16 mouse cellular contexts compared by ENCODE assay signal in the genomic region with DNA sequence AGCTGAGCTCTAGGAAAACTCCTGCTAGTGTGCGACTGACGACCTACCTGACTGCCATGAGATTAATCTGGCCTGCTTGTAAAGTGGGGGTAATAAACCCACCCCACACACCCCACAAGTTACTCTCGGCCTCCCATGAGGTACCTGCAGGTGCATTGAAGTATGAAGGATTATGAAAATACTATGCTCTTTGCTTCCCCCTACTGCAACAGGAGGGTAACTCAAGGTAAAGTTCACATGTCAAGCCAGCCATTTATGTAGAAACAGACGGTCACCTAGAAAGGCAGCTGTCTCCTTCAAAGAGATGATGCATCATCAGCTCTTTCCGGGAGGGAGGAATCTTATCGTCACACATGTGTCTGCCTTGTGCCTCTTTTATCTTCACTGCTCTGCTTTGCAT. TPM values are rescaled to one million over a fixed set of nuclear protein-coding genes. Genes with fewer than 3 reads are reported as not detected.
A peak's percentile ranks its signal among the peaks of the same experiment; 100 is the strongest.
DNase-seq lines count a peak whose midpoint lies in the region; ATAC-seq and TF ChIP-seq lines count a peak whose summit lies in the region.
"Had no signal": no experiment of that assay in that cellular context is flagged by ENCODE, and none has a peak within 500 bp of the region (broad histone marks: within the 10 kb centered on the region; RNA-seq: fewer than 3 reads in every experiment).

No protein-coding gene starts in this region.

- peaks cover 12% of the 10 kb centered on the region; the same call in 1 of the 2 replicates for H3K4me1 ChIP-seq in hindbrain, postnatal 0 days (ENCODE audit: insufficient read depth, low read length)
- H3K4me1 ChIP-seq in hindbrain, embryonic 16.5 days (ENCODE audit: control insufficient read depth, insufficient read depth, low read depth, low read length) = peaks cover 11% of the 10 kb centered on the region
- 0 out of 2 replicates have a peak, but pooled peaks cover 3% of the 10 kb centered on the region for H3K4me1 ChIP-seq in midbrain, embryonic 14.5 days (ENCODE audit: control insufficient read depth, insufficient read depth, low read length)
- peaks cover 32% of the 10 kb centered on the region for H3K4me1 ChIP-seq in midbrain, embryonic 13.5 days (replicated peaks)
- no peaks in the 10 kb centered on the region; the same call in none of the 2 replicates for H3K4me1 ChIP-seq in heart, embryonic 11.5 days (ENCODE audit: control insufficient read depth, insufficient read depth, low read length)
- H3K4me1 ChIP-seq: megakaryocyte, embryonic 14.5 days had no signal

- DNase-seq in hindbrain, postnatal 0 days (ENCODE audit: low spot score) = peak; percentile 48
- DNase-seq in midbrain, embryonic 14.5 days = peak; percentile 50
- DNase-seq in adrenal gland, postnatal 36 days = no peak
- DNase-seq: lung, adult 2 months had no signal

- H3K9me3 ChIP-seq in hindbrain, postnatal 0 days (ENCODE audit: low read length) = no peaks in the 10 kb centered on the region
- H3K9me3 ChIP-seq in hindbrain, embryonic 16.5 days (ENCODE audit: control insufficient read depth, low read length) = no peaks in the 10 kb centered on the region
- H3K9me3 ChIP-seq in midbrain, embryonic 14.5 days (ENCODE audit: control insufficient read depth, low read length) = no peaks in the 10 kb centered on the region
- no peaks in the 10 kb centered on the region for H3K9me3 ChIP-seq in midbrain, embryonic 13.5 days
- H3K9me3 ChIP-seq in heart, embryonic 11.5 days (replicated peaks; ENCODE audit: control insufficient read depth, low read length) = no peaks in the 10 kb centered on the region
- H3K9me3 ChIP-seq: embryonic facial prominence, embryonic 15.5 days; forebrain, embryonic 12.5 days; limb, embryonic 13.5 days; megakaryocyte, embryonic 14.5 days had no signal

- H3K36me3 ChIP-seq in hindbrain, postnatal 0 days (ENCODE audit: insufficient read depth, low read length) = peaks cover 6% of the 10 kb centered on the region; the same call in 1 of the 2 replicates
- peaks cover 2% of the 10 kb centered on the region; the same call in 1 of the 2 replicates for H3K36me3 ChIP-seq in hindbrain, embryonic 16.5 days (ENCODE audit: control insufficient read depth, insufficient read depth, low read length)
- no peaks in the 10 kb centered on the region for H3K36me3 ChIP-seq in midbrain, embryonic 14.5 days (ENCODE audit: control insufficient read depth, insufficient read depth, low read length)
- H3K36me3 ChIP-seq in midbrain, embryonic 13.5 days = peaks cover 4% of the 10 kb centered on the region
- no peaks in the 10 kb centered on the region for H3K36me3 ChIP-seq in heart, embryonic 11.5 days (ENCODE audit: control insufficient read depth, insufficient read depth, low read length)
- H3K36me3 ChIP-seq: embryonic facial prominence, embryonic 15.5 days; forebrain, embryonic 12.5 days; limb, embryonic 13.5 days had no signal

- no peak overlapping the region for H3K4me2 ChIP-seq in hindbrain, postnatal 0 days (ENCODE audit: low read depth, low read length)
- no peak overlapping the region for H3K4me2 ChIP-seq in hindbrain, embryonic 16.5 days (ENCODE audit: low read length)
- no peak overlapping the region for H3K4me2 ChIP-seq in midbrain, embryonic 14.5 days (ENCODE audit: low read length)
- no peak overlapping the region for H3K4me2 ChIP-seq in midbrain, embryonic 13.5 days (replicated peaks)
- H3K4me2 ChIP-seq in heart, embryonic 11.5 days = no peak overlapping the region
- H3K4me2 ChIP-seq: embryonic facial prominence, embryonic 15.5 days; forebrain, embryonic 12.5 days; hindbrain, embryonic 14.5 days; limb, embryonic 13.5 days had no signal

- no peaks in the 10 kb centered on the region for H3K27me3 ChIP-seq in hindbrain, postnatal 0 days (ENCODE audit: insufficient read depth, low read length)
- H3K27me3 ChIP-seq in hindbrain, embryonic 16.5 days (replicated peaks; ENCODE audit: control insufficient read depth, insufficient read depth, low read length) = no peaks in the 10 kb centered on the region
- no peaks in the 10 kb centered on the region for H3K27me3 ChIP-seq in midbrain, embryonic 14.5 days (ENCODE audit: control insufficient read depth, insufficient read depth, low read length)
- no peaks in the 10 kb centered on the region for H3K27me3 ChIP-seq in midbrain, embryonic 13.5 days
- no peaks in the 10 kb centered on the region for H3K27me3 ChIP-seq in heart, embryonic 11.5 days (ENCODE audit: control insufficient read depth, insufficient read depth, low read length)
- H3K27me3 ChIP-seq: embryonic facial prominence, embryonic 15.5 days; forebrain, embryonic 12.5 days; limb, embryonic 13.5 days; megakaryocyte, embryonic 14.5 days had no signal

- ATAC-seq in hindbrain, postnatal 0 days = no peak
- ATAC-seq in hindbrain, embryonic 16.5 days = no peak
- no peak for ATAC-seq in midbrain, embryonic 14.5 days (ENCODE audit: low FRiP score, low TSS enrichment)
- ATAC-seq in midbrain, embryonic 13.5 days = no peak
- peak; percentile 47 for ATAC-seq in CD4-positive, CD25-positive, alpha-beta regulatory T cell, adult 4 months
- ATAC-seq in megakaryocyte-erythroid progenitor cell, adult 5-6 weeks (replicated peaks; ENCODE audit: low FRiP score, low TSS enrichment, poor library complexity, severe bottlenecking) = peak; percentile 80
- no peak for ATAC-seq in heart, embryonic 11.5 days (replicated peaks; ENCODE audit: insufficient number of reproducible peaks, low FRiP score, low TSS enrichment)
- ATAC-seq: activated CD4-positive, CD25-positive, alpha-beta regulatory T cell, adult 4 months had no signal

- TF ChIP-seq CTCF in hindbrain, postnatal 0 days (IDR thresholded peaks at IDR 0.05; ENCODE audit: low read depth) = peak; percentile 51

- WGBS in hindbrain, postnatal 0 days = 79% methylated on average over 6 of the region's 6 CpGs
- WGBS in hindbrain, embryonic 16.5 days = 78% methylated on average over 6 of the region's 6 CpGs
- 75% methylated on average over 6 of the region's 6 CpGs for WGBS in midbrain, embryonic 14.5 days
- WGBS in midbrain, embryonic 13.5 days = 77% methylated on average over 6 of the region's 6 CpGs
- WGBS in heart, embryonic 11.5 days (ENCODE audit: insufficient replicate concordance) = 81% methylated on average over 6 of the region's 6 CpGs

- H3K4me3 ChIP-seq in hindbrain, postnatal 0 days (ENCODE audit: low read length) = no peak overlapping the region
- H3K4me3 ChIP-seq in hindbrain, embryonic 16.5 days (ENCODE audit: low read length) = no peak overlapping the region
- H3K4me3 ChIP-seq in midbrain, embryonic 14.5 days (replicated peaks; ENCODE audit: low read depth, low read length) = no peak overlapping the region
- no peak overlapping the region for H3K4me3 ChIP-seq in midbrain, embryonic 13.5 days (replicated peaks)
- H3K4me3 ChIP-seq in heart, embryonic 11.5 days (ENCODE audit: low read depth, low read length) = no peak overlapping the region
- H3K4me3 ChIP-seq: embryonic facial prominence, embryonic 15.5 days; forebrain, embryonic 12.5 days; limb, embryonic 13.5 days; megakaryocyte, embryonic 14.5 days had no signal

- H3K27ac ChIP-seq in hindbrain, postnatal 0 days = no peak overlapping the region
- H3K27ac ChIP-seq in hindbrain, embryonic 16.5 days (ENCODE audit: low read depth, low read length) = no peak overlapping the region
- H3K27ac ChIP-seq in midbrain, embryonic 14.5 days (replicated peaks; ENCODE audit: low read depth, low read length) = no peak overlapping the region
- H3K27ac ChIP-seq in midbrain, embryonic 13.5 days = no peak overlapping the region
- no peak overlapping the region for H3K27ac ChIP-seq in heart, embryonic 11.5 days (ENCODE audit: low read depth, low read length)
- H3K27ac ChIP-seq: embryonic facial prominence, embryonic 15.5 days; forebrain, embryonic 12.5 days; hindbrain, embryonic 14.5 days; limb, embryonic 13.5 days had no signal

- H3K9ac ChIP-seq in hindbrain, postnatal 0 days (replicated peaks; ENCODE audit: low read length) = no peak overlapping the region
- no peak overlapping the region for H3K9ac ChIP-seq in hindbrain, embryonic 16.5 days (ENCODE audit: low read depth, low read length)
- H3K9ac ChIP-seq in midbrain, embryonic 14.5 days (replicated peaks; ENCODE audit: low read length) = no peak overlapping the region
- H3K9ac ChIP-seq in midbrain, embryonic 13.5 days (replicated peaks) = no peak overlapping the region
- no peak overlapping the region for H3K9ac ChIP-seq in heart, embryonic 11.5 days (ENCODE audit: low read depth, low read length)
- H3K9ac ChIP-seq: embryonic facial prominence, embryonic 15.5 days; forebrain, embryonic 12.5 days; hindbrain, embryonic 14.5 days; limb, embryonic 13.5 days had no signal

RNA-seq across cellular contexts. Expression of gene Crtam, which starts 25.4 kb away (rescaled TPM):
- 0.04 and 0.42 TPM in 2 replicates for total RNA-seq in hindbrain, postnatal 0 days (2014; rRNA removed)
- 0.21 and 0.52 TPM in 2 replicates for polyA plus RNA-seq in hindbrain, postnatal 0 days (2015; fragmentation: Nextera tagmentation; extraction: Ambion mirVana)
- 0.06 and 0.40 TPM in 2 replicates for polyA plus RNA-seq in hindbrain, embryonic 16.5 days (2015; fragmentation: Nextera tagmentation; extraction: Ambion mirVana)
- 0.18 and 0.26 TPM in 2 replicates for polyA plus RNA-seq in midbrain, embryonic 14.5 days (2014; fragmentation: Nextera tagmentation; extraction: Ambion mirVana)
- 0.04 and 0.19 TPM in 2 replicates for polyA plus RNA-seq in midbrain, embryonic 13.5 days (2015; fragmentation: Nextera tagmentation; extraction: Ambion mirVana)
- polyA plus RNA-seq in CD4-positive, CD25-positive, alpha-beta regulatory T cell, adult 4 months (2017; shearing (Covaris generic)) = 1 to 10 TPM; 1.1 to 1.2 TPM
- not detected in 2 replicates for total RNA-seq in megakaryocyte-erythroid progenitor cell, adult 5-6 weeks (2014; fragmentation: Nextera tagmentation)
- 3.1 TPM in 1 of 2 replicates, not detected in the other for total RNA-seq in megakaryocyte-erythroid progenitor cell, adult 5-6 weeks (2017)
- total RNA-seq in adrenal gland, postnatal 36 days (2021) = not detected
- polyA plus RNA-seq in heart, embryonic 11.5 days (2014; fragmentation: Nextera tagmentation; extraction: Ambion mirVana) = 0.13 and 0.15 TPM in 2 replicates
- total RNA-seq: left cerebral cortex, adult 18-20 months had no signal

Comparison
In these comparisons a context has a peak if more than half of its experiments do, and no peak if none do; other contexts are left out.
1. ATAC-seq: peak in CD4-positive, CD25-positive, alpha-beta regulatory T cell, adult 4 months (single experiment) and megakaryocyte-erythroid progenitor cell, adult 5-6 weeks (single experiment); none in hindbrain, postnatal 0 days (single experiment), hindbrain, embryonic 16.5 days (single experiment), midbrain, embryonic 14.5 days (single experiment), midbrain, embryonic 13.5 days (single experiment) and heart, embryonic 11.5 days (single experiment).
2. DNase-seq: peak in hindbrain, postnatal 0 days (single experiment) and midbrain, embryonic 14.5 days (single experiment); none in adrenal gland, postnatal 36 days (0 of 2).